Mouse (Mus musculus): ENCODE measurements around the gene Dohh.

GRCm38 (mm10) chr10:81408871-81409291 lies 24.7 kb downstream of the Dohh start:
- no peak for TF ChIP-seq GATA1 (IDR thresholded peaks at IDR 0.05; ENCODE audit: low read length)
- no peak for TF ChIP-seq TAL1 (IDR thresholded peaks at IDR 0.05; ENCODE audit: low read length)
